Mouse (Mus musculus): ENCODE results near the gene Olfr1441. TPM values are rescaled to one million over a fixed set of nuclear protein-coding genes. Genes with fewer than 3 reads are reported as not detected.

Olfr1441 gene
- total RNA-seq (2022): not detected

DNA sequence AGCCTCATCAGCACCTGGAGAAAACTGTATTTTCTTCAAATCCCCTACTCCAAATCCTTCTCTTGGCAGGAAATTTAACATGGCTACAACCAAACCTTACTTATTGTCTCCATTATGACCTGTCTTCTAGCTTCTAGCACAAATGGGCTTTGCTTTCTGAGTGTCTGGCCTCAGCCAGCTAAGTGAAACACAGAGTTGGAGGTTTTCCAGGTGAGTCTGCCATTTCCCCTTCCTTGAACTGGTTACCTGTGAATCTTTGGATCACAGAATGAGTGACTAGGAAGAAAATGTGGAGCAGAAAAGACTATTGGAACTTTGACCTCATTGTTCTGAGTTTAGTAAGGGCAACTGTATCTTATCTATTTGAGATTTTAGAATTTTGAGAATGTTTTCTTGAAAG lies at the start of gene Olfr1441:
Olfr1441 (plus strand) TSS at position 73 of the 400 bp plus-strand sequence.
- no peak for DNase-seq (ENCODE audit: low spot score in 2 of 2)

DNA sequence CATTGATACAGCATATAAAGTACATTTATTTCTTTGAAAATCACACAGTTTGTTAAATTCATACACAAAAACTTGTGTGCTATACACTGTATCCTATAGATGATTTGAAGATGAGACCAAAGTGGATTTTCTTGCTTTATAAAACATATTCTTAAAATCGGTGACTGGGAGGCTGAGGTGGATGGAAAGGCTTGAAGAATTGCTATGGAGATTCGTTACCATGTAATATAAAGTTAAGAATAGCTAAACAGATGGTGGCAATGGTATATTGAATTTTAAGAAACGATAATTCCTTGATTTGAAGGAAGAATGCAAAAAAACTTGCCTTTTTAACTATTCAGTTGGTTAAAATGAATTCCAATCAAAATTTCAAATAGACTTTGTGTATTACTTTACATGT lies 44.2 kb upstream of the Olfr1441 start:
- DNase-seq (ENCODE audit: low spot score in 2 of 2): no peak

DNA sequence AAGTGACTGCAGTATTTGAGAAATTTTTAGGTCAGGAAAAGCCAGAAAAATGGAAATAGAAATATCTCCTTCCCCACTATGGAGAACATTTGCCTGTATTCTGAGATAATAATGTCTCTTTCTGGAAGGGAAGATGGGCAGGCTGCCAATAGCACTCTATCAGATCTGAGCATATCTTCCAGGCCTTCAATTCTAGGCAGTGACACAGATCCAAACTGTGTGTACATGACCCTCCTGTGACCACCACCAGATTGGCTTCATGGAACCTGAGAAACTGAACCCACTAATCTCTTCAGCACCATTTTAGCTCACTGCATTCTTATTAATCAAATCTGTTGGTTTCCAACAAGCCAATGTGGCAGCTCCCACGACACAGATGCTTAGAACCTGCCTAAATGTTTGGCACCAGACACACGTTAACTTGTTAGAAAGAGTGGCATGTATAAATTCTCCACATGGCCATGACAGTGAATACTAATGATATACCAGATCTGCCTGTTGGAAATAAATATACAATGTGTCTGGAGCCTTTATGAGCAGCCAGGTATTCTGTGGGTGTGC lies 42.7 kb upstream of the Olfr1441 start:
- DNase-seq (ENCODE audit: low spot score in 2 of 2): peak; percentile 76 to 83

DNA sequence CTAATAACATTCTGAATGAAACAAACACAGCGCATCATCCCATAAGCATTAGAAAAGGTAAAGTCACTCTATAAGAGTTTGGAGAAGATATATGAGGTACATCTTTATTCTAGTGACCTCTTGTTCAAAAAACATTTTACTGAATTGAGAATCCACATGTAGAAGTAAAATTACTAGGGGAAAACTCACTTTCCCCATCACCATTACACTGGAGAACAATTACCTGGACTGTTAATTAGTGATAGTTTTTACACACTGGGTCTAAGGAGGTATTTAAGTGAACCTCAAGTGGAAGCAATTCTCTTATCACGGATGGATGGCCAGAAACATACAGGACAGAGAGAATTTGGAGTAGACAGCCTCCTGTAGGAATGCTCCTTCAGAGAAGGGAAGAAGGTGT lies 30.3 kb upstream of the Olfr1441 start, which contains the start of gene Olfr1440:
Olfr1440 (plus strand) TSS at position 301 of the 400 bp plus-strand sequence.
- no peak for DNase-seq (ENCODE audit: low spot score in 2 of 2)

DNA sequence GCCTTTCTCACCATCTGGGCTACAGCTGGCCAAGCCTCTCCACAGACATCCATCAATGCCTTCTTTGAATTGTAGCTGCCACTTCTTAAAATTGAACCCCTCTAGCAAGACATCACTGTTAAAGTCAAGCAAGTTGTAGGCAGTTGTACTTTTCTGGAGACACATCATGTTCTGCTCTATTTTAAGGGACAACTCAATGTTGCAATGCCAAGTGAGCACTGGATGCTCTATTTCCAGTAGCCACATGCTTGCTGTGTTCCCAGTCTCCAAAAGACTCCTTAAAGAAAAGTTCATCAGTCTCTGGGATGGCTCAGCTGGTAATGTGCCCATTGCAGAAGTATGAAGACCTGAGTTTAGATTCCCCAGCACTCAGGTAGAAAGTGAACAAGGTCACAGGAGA lies 3.5 kb upstream of the Olfr1441 start:
- DNase-seq (ENCODE audit: low spot score in 2 of 2): no peak

DNA sequence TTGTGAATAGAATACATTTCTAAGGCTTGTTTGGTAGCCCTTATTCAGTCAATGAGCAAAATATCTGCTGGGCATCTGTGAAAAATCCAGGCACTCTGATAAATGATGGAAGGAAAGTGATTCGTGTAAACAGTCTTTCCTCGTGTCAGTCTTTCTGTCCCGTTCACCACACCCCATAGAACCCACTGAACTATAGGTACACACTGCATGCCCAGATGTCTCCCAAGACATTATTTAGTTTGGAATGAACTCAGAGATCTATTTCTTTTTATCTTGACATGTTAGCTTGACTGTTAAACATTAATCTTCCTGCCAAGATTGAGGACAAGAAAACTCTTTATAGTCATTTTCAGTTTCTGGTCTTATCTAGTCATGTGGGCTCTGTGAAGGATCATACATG lies 1.1 kb downstream of the Olfr1441 start:
- no peak for DNase-seq (ENCODE audit: low spot score in 2 of 2)

DNA sequence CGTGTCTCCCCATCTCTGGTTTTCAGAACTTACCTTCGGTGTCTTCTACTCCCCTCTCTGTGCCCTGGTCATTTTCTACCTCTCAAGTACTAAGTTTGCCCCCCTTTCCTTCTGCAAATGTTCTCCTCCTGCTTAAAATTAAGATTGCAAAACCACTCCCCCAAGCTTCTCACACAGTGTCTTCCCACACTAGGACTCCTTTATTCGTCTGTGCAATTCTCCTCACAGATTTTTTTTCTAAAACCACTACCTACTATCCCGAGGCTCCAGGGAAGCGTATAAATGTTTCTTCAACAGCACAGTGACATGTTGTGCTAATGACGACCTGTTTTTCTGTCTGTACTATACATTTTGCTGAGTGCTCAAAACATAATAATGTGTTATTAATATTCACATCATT lies 3.3 kb downstream of the Olfr1441 start:
- no peak for DNase-seq (ENCODE audit: low spot score in 2 of 2)

DNA sequence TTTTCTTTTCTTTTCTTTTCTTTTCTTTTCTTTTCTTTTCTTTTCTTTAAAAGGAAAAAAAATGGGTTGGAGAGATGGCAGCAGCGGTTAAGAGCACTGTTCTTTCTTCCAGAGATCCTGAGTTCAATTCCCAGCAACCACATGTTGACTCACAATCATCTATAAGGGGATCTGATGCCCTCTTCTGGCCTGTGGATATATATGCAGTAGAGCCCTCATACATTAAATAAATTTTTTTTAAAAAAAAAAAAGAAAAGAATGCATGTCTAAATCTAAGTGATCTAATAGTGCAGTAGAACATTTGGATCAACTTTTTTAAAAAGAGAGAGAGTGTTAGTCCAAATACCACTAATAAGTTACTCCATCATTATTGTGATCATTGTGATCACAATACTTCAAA lies 4.4 kb downstream of the Olfr1441 start:
- DNase-seq (ENCODE audit: low spot score in 2 of 2): no peak

DNA sequence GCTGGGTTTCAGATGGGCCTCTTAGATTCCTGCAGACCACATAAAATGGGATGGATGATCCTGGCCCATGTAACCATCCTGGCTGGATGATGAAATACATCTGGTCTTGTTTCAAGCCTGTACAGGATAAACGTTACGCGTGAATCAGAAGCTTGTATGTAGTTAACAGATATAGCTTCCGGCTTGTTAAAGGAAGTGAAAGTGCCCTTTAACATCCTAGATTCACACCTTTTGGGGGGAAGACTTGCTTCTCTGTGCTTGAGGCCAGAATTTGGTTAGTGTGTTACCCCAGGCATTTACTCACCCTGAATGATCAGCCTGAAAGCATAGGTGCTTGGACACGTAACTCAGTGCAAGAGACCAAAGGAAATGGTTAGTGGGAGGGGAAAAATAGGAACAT lies 9.9 kb downstream of the Olfr1441 start:
- DNase-seq (ENCODE audit: low spot score in 2 of 2): no peak

DNA sequence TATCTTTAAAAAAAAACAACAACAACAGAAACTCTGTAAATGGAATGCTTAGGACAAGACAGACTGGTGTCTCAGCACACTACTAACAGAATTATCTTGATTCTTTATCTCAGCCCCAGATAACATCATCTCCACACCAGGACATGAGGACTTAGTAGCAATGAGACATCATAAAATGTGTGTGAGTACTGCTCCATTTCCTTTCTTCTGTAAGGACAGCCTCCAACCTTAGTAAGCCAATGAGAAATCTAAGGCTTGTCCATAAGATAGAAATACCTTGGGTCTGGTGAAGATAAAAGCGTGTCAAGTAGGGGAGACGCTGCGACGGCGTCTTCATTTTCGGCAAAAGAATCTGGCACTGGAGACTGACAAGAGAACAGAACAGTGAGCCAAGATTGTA lies 10.4 kb downstream of the Olfr1441 start, which contains the start of gene Pfpl:
Pfpl (plus strand) TSS at position 301 of the 400 bp plus-strand sequence.
- no peak for DNase-seq (ENCODE audit: low spot score in 2 of 2)

DNA sequence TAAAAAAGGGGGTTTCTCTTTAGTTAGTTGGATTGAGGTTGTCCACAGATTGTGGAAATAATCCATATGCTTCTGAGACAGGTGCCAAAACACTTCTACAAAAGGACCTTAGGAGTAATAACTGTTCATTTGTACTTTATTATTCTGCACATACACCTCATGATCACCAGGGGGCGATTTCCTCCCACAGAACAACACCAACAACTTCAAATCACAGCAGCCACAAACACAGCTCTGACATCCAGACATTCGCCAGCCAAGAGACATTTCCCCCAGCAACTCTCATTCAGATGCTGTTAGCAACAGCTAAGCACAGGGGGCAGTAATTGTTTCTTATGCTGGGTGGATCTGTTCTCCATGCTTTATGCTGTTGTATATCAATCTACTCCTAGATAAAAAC lies 15.8 kb downstream of the Olfr1441 start:
- peak in 1 of 2 experiments; percentile 23 for DNase-seq (ENCODE audit: low spot score in 2 of 2)

DNA sequence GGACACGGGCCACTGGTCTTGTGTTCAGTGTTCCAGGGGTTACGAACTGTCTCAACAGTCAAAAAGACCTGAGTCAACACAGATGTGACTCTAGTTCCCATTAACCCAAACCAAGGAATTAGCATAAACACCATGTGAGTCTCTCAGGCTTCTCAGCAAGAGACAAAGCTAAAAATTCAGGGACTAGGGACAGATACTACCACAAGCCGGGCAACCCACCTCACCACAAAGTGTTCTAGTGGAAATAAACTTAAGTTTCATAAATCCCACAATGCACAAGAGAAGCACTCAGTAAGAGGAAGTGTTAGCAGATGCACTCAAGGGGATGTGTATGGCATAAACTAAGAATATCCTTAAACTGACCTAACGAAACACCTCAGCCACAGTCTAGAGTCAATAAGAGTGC lies 17.8 kb downstream of the Olfr1441 start:
- DNase-seq (ENCODE audit: low spot score in 2 of 2): no peak

DNA sequence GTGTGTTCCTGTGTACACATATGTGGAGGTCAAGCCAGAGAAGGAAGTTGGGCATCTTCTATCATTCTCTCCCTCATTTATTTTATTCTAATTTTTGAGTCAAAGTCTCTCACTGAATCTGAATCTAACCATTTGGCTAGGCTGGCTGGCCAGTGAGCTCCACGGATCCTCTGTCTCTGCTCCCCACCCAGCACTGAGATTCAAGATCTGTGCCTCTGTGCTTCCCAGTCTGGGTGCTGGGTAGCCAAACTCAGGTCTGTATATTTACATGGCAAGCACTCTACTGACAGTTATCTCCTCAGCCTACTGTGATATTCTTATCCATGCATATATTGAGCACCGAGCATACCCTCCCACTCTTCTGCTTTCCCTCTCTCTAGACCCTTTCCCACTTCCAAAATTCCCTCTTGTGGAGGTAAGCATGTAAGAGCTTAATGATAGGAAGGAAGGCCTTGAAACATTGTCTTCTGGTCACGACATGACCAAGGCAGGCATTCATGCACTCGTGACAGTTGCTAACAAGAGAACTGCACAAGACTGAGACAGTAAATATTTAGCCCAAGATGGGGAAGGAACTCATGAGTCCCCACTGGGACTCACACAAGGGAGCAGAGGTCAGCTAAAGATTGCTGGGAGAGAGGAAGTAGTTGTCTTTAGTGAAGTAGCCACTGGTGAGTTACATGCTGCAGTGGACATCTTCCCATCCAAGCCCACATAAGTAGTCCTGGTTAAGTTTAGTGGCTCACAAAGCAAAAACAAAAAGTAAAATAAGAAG lies 18.7 kb downstream of the Olfr1441 start:
- DNase-seq (ENCODE audit: low spot score in 2 of 2): no peak

DNA sequence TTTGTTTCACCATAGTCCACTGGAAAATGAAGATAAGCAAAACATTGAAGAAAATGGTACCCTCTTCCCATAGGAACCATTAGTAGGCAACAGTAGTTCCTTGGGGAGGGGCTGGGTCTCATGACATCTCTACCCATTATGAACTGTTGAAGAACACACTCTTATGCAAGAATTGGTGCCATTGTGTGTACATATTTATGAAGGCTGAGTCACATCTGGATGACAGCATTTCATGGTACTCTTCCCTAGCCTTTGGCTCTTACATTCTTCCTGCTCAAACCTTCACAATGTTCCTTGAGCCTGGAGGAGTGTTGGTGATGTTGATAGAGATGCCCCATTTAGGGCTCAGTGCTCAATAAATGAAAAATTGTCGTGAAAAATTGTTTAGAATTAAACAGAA lies 22.3 kb downstream of the Olfr1441 start:
- no peak for DNase-seq (ENCODE audit: low spot score in 2 of 2)

DNA sequence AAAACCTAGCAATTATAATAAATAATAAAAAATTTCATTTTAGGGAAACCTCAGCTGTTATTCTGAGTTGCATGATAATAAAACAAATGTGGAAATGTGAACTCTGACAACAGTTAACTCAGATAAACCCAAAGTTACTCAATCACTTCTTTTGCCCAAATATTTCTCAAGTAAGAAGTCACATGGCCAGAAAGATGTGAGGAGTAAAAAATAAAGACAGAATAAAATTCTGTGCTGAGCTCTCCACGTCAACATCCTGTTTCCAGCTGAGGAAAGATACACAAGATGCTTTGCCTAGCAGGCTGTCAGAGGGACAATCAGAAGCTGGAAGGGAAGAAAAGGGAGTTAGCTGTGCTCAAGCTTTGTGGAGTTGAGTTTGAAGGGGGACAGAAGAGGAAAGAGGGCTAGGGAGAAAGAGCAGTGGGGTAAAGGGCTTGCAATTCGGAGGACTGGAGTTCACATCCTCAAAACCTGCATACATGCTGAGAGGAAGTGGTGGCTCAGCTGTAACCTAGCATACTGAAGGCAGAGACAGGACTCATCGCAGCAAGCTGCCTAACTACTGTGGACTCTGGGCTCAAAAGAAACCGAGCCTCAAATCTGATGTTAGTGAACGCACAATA lies 23.0 kb downstream of the Olfr1441 start:
- no peak for DNase-seq (ENCODE audit: low spot score in 2 of 2)

DNA sequence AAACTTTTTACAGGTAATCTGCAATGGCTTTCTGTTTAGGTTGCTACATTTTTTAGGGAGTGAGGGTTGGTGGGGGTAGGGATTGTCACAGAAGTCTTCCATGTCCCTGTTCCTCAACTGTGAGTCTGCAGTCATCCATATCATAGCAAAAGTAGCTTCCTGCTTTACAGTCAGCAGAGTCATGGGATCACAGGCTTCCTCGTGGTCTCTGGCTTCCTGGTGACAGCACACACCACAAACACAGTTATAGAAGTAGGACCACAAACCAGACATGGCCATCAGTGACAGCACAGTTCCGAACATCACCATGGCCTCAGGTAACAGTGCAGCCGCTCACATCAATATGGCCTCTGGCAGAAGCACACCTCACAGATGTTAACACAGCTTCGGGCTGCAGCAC lies 25.3 kb downstream of the Olfr1441 start:
- DNase-seq (ENCODE audit: low spot score in 2 of 2): no peak

DNA sequence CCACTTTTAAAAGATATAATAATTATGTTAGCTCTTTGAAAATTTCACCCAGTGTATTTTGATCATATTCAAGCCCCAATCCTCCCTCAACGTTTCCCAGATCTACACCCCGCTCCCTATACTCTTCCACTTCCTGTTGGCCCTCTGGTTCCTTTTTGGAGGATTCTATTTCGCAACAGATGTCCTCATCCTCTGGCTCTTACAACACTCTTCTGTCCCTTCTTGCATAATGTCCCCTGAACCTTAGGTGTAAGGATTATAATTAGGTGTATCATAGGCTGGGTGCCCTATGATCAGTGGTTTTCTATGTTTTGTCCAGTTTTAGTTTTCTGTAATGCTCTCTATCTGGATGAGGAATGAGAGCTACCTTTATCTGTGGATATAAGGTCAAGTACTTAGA lies 27.8 kb downstream of the Olfr1441 start:
- DNase-seq (ENCODE audit: low spot score in 2 of 2): no peak

DNA sequence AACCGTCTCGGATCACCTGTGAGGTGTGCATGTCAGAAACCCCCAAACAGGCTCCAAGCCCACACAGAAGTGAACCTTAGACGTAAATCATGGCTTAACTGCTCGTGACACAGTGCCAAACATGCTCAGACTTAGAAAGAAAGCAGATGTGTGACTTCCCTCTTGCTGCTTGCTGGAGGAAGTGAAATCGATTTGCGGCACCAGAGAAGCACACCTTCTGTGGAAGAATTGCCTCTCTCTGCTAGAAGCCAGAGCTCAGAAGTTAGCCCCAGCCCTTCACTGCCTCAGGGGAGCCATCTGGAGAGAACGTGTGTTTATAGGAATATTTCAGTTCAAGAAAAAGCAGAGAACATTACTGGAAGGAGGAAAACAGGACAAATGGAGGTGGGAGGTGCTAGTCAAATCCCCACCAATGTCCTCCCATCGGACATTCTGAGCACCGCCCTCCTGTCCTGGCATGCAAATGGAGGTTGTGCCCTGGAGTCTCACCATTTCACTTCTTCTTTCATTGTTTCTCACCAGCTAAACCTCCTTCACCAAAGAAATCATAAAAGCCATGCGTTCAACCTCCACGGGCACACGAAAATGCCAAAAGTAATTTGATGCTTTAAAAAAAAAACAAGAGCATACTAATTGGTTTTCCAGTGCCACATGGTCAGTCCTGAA lies 40.3 kb downstream of the Olfr1441 start:
- DNase-seq (ENCODE audit: low spot score in 2 of 2): no peak

DNA sequence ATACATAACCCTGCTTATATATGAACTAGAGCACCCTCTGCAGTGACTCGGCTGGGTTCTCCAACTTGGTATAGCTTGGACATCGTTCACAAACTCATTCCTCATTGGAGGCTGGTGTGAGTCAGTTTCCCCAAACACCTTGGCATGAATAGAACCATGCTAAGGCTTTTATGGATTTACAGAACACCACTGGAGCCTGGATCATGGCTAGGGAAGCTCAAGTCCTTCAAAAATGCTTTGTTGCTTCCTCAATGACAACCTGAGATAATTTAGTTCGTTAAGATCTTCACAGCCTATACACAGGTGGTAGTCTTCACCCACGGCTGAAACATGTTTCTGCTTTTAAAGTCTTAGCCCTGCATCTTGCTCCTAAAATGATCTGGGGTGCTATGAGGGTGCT lies 42.3 kb downstream of the Olfr1441 start:
- DNase-seq (ENCODE audit: low spot score in 2 of 2): no peak

DNA sequence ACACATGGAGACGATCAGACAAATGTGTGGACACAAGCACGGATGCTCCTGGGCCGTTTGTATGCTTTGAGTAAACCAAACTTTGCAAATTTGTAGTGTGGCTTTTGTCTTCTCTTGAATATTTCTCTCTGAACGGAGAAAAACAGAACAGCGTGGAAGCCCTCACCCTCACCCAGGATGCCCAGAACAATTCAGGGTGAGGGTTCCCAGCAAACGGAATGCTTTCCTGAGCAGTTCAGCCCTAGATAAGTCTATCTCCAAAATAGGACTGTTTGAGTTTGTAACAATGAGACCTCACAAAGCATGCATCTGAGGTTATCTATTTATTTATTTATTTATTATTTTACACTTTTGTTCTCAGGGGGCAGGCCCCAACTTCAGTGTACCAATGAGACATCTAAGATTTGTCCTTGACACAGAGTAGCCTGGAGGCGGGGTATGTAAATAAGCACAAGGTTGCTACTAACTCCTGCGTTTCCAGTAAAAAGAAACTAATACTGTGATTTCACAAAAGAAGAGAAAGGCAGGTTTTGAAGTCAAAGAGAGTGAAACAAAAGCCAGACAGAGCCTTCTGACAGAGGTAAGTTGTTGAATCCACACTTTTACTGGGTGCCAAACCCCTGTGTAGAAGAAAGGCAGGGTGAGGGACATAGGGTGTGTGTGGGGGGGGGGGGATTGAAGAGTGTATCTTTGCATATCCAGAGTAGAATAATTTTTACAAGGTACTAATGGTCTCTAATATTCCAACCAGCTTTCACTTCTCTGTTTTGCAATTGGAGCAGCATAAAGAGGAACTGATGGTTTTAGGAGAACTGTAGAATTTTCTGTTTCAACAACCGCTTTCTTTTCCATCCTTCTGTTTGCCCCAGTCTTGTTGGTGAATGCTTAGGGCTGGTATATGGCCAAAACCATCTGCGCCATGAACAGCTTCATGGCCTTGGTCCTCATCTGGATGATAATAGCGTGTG lies 43.3 kb downstream of the Olfr1441 start, which contains the start of gene Mpeg1:
Mpeg1 (plus strand) TSS at position 498 of the 968 bp plus-strand sequence.
- DNase-seq (ENCODE audit: low spot score in 2 of 2): no peak

Data from layer of hippocampus, adult 8-10 months (tissue).